Mouse (Mus musculus) stomach, embryonic 14.5 days (tissue): Measurements from ENCODE around the gene Lnx1. TPM values are rescaled to one million over a fixed set of nuclear protein-coding genes. Genes with fewer than 3 reads are reported as not detected.
A peak's percentile ranks its signal among the peaks of the same experiment; 100 is the strongest.

Experiments used
- ATAC-seq: fragments of 200-750 bp; cut with Nextera tagmentation; 2 replicates; pipeline ENCODE4 v1.8.0; 2017; ENCODE audit warnings: low read depth, moderate TSS enrichment; ENCODE audit not compliant: insufficient number of reproducible peaks, insufficient read depth, low FRiP score
- H3K27ac ChIP-seq: fragments of 300-500 bp; sonication (generic); 2 replicates; pipeline ENCODE4 v1.5.1; 2014; ENCODE audit warnings: mild to moderate bottlenecking, low read length, moderate library complexity, mixed read lengths
- H3K27me3 ChIP-seq: fragments of 300-500 bp; sonication (generic); 2 replicates; pipeline ENCODE4 v1.6.1; 2014; ENCODE audit warnings: low read length, control low read depth, mixed read lengths; ENCODE audit not compliant: control insufficient read depth, insufficient read depth
- H3K36me3 ChIP-seq: fragments of 300-500 bp; sonication (generic); 2 replicates; pipeline ENCODE4 v1.6.1; 2014; ENCODE audit warnings: mild to moderate bottlenecking, control low read depth, low read length, moderate library complexity, mixed read lengths; ENCODE audit not compliant: control insufficient read depth, insufficient read depth
- H3K4me1 ChIP-seq: fragments of 300-500 bp; sonication (generic); 2 replicates; pipeline ENCODE4 v1.6.1; 2014; ENCODE audit warnings: low read length, control low read depth, mixed read lengths; ENCODE audit not compliant: control insufficient read depth, insufficient read depth
- H3K4me2 ChIP-seq: fragments of 300-500 bp; sonication (generic); replicated peaks from 2 replicates; pipeline ENCODE4 v1.6.1; 2014; ENCODE audit warnings: low read depth, low read length, control low read depth
- H3K4me3 ChIP-seq: fragments of 300-500 bp; sonication (generic); 2 replicates; pipeline ENCODE4 v1.5.1; 2014; ENCODE audit warnings: low read depth, low read length, control low read depth
- H3K9ac ChIP-seq: fragments of 300-500 bp; sonication (generic); replicated peaks from 2 replicates; pipeline ENCODE4 v1.6.1; 2014; ENCODE audit warnings: low read depth, mild to moderate bottlenecking, control low read depth, low read length, moderate library complexity, mixed read lengths
- H3K9me3 ChIP-seq: fragments of 300-500 bp; sonication (generic); 2 replicates; pipeline ENCODE4 v1.6.1; 2016; ENCODE audit warnings: low read depth, low read length, control low read depth; ENCODE audit not compliant: control insufficient read depth
- WGBS: fragments of 180-500 bp; shearing (Covaris S2); extraction: QIAGEN DNeasy Blood & Tissue Kit; methylation state at CpG from one replicate; pipeline ENCODE4 v1.1.7; 2014; 5-methylcytosine and 5-hydroxymethylcytosine counted together
- polyA plus RNA-seq: library from polyadenylated mRNA; unstranded; fragments of >200 nt; fragmentation: Nextera tagmentation; extraction: Ambion mirVana; gene quantifications from 2 replicates; pipeline ENCODE4 v1.2.1, GENCODE M21; 2014

The Lnx1 gene
- polyA plus RNA-seq, 1 experiment from 2014 or later, result 4.9 TPM

DNA sequence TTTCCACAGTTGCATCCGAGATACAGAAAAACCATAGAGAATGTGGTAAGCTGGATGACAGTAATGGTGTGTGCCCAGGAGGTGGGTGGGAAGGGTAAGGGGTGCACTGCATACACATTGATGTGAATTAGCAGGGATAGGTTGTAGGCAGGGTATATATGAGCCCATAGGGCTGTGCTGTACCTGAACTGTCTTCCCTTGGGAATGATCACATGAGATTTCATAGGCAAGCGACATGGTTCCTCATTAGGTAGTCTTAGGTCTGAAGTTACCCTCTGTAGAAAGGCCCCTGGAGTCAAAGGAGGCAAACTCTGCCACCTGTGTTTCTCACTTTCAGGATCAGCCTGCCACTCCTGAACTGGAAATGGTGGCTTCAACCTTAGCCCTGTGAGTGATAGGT lies 9.3 kb upstream of the Lnx1 start:
- WGBS, result 81% methylated on average over 2 of the region's 2 CpGs
- no peaks in the 10 kb centered on the region for H3K36me3 ChIP-seq
- H3K27me3 ChIP-seq, result no peaks in the 10 kb centered on the region
- no peak overlapping the region for H3K4me3 ChIP-seq
- H3K9ac ChIP-seq, result no peak overlapping the region
- no peak for ATAC-seq
- H3K4me1 ChIP-seq, result 0 out of 2 replicates have a peak, but pooled peaks cover 2% of the 10 kb centered on the region
- no peak overlapping the region for H3K27ac ChIP-seq
- H3K9me3 ChIP-seq, result no peaks in the 10 kb centered on the region
- no peak overlapping the region for H3K4me2 ChIP-seq

DNA sequence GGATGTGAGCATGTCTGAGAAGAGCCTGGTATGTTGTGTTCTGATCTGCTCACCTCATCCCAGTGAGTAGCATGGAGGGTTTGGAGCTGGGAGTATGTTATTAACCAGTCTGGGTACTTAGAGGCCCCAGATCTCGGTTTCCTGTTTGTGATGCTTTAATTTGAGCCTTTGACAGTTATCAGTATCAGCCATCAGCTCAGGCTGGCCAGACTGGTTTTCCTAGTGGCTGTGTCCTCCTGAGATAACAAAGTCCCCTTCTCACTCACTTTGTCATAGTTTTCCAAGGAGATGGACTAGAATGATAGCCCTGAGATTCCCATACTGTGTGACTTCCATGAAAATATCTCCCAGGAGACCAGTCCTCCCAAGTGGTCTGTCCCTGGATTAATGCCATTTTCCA lies 8.3 kb upstream of the Lnx1 start:
- H3K9ac ChIP-seq, result no peak overlapping the region
- H3K27me3 ChIP-seq, result no peaks in the 10 kb centered on the region
- H3K4me1 ChIP-seq, result no peaks in the 10 kb centered on the region
- WGBS, result 53% methylated on average over 1 of the region's 1 CpGs
- no peak overlapping the region for H3K27ac ChIP-seq
- no peaks in the 10 kb centered on the region for H3K9me3 ChIP-seq
- H3K4me2 ChIP-seq, result no peak overlapping the region
- H3K4me3 ChIP-seq, result no peak overlapping the region
- no peaks in the 10 kb centered on the region for H3K36me3 ChIP-seq
- no peak for ATAC-seq

DNA sequence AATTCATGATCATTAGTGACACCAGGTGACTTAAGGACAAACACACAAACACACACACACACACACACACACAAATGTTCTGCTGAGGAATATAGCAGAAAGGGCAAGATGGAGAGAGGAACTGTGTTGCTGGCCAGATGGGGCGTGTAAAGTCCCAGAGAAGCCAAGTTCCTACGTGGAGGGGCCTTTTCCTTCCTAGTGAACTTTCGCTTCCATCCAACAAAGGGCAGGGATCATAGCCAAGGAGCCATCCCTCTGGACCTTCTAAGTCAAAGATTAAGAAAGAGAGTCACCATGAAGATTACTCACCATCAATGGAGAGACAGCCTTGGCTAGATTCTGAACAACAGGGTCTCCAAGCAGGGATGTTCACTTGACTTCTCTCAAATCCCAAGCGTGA lies 7.5 kb upstream of the Lnx1 start:
- 90% methylated on average over 4 of the region's 4 CpGs for WGBS
- no peak overlapping the region for H3K9ac ChIP-seq
- no peak for ATAC-seq

DNA sequence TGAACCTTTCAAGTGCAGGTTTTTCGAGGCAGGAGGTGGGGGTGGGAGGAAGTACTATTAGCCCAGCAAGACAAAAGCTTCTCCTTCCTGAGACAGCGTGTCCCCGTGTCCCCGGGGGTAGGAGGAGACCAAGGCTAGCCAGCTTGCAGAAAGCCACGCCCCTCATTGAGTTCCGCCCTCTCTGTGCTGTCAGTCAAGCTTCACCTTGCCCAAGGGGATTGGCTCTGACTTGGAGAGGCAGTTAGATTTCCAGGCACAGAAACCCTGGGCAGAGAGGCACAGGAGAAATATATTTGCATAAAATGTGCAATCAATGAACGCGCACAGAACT lies 1.7 kb upstream of the Lnx1 start:
- Histone ChIP-seq H3K27ac (no peak overlapping the region), H3K4me3 (peak overlapping the region; percentile 32), H3K9me3 (no peaks in the 10 kb centered on the region), H3K9ac (no peak overlapping the region), H3K4me2 (peak overlapping the region; percentile 42), H3K4me1 (peaks cover 5% of the 10 kb centered on the region), H3K27me3 (no peaks in the 10 kb centered on the region), H3K36me3 (no peaks in the 10 kb centered on the region)
- peak; percentile 89 for ATAC-seq
- 2% methylated on average over 8 of the region's 8 CpGs for whole genome bisulfite sequencing

More for the DNA sequence above, 7.5 kb upstream of the Lnx1 start:
- H3K4me1 ChIP-seq, result no peaks in the 10 kb centered on the region; the same call in 1 of the 2 replicates
- H3K36me3 ChIP-seq, result no peaks in the 10 kb centered on the region
- no peaks in the 10 kb centered on the region for H3K9me3 ChIP-seq
- H3K4me3 ChIP-seq, result no peak overlapping the region
- no peak overlapping the region for H3K27ac ChIP-seq
- no peaks in the 10 kb centered on the region for H3K27me3 ChIP-seq
- H3K4me2 ChIP-seq, result no peak overlapping the region

DNA sequence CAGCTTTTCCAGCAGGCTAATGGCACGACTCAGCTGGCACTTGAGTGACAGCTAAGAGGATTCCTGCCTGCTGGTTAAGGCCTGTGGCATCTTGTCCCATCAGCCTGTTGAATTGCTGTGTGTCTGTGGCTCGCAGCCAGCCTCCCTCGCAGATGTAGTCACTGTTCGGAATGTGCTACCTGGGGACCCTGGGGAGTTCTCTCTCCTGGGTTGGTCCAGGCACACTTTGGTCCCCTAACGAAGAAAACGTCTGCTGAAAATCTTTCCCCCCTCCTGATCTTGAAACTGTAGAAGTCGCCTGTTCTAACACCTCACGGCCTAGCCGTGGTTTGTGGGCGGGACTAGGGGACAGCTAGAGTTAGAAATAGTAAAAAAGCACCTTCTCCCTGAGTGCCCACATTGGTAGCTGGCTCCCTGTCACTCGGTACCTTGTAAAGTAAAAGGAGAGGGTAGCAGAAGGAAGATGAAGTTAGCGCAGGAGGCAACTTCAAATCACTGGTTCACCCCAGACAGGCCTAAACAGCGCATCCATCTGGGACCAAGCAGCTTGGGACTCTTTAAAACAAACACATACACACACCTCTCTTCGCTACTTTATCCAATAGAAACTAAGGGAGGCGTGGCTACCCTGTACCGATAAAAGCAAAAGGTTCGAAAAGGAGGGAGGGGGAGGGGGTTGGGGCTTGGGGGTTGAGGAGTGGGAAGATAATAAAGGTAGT lies 1.2 kb upstream of the Lnx1 start:
- H3K36me3 ChIP-seq, result no peaks in the 10 kb centered on the region
- peak overlapping the region; percentile 32 for H3K4me3 ChIP-seq
- H3K27ac ChIP-seq, result no peak overlapping the region
- H3K4me1 ChIP-seq, result peaks cover 5% of the 10 kb centered on the region
- 0 out of 2 replicates have a peak overlapping the region, but pooled peaks have one; percentile 22 for H3K9ac ChIP-seq
- WGBS, result 20% methylated on average over 17 of the region's 17 CpGs
- peak overlapping the region; percentile 42 for H3K4me2 ChIP-seq
- ATAC-seq, result peak; percentile 79
- H3K9me3 ChIP-seq, result no peaks in the 10 kb centered on the region
- no peaks in the 10 kb centered on the region for H3K27me3 ChIP-seq

DNA sequence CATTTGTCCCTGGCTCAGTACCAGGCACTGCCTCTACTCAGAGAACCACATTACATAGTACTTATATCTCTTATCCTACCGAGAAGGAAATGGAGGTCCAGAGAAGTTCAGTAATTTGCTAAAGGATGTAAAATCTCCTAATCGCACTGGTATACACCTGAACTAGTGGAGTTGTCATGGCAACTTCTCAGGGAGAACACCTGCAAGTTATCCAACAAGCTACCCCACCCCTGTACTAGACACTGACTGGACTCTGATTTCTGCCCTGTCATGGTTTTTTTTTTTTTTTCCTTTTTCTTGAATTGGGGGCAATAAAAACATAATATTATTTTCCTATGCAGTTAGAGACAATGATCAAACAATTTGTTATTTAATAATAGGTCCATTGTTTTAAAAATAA lies 1.8 kb downstream of the Lnx1 start:
- ATAC-seq, result no peak
- Histone ChIP-seq H3K9ac (no peak overlapping the region), H3K4me2 (no peak overlapping the region), H3K4me1 (peaks cover 5% of the 10 kb centered on the region), H3K27me3 (no peaks in the 10 kb centered on the region), H3K9me3 (no peaks in the 10 kb centered on the region), H3K27ac (no peak overlapping the region), H3K36me3 (no peaks in the 10 kb centered on the region), H3K4me3 (no peak overlapping the region)
- 56% methylated on average over 2 of the region's 2 CpGs for WGBS

DNA sequence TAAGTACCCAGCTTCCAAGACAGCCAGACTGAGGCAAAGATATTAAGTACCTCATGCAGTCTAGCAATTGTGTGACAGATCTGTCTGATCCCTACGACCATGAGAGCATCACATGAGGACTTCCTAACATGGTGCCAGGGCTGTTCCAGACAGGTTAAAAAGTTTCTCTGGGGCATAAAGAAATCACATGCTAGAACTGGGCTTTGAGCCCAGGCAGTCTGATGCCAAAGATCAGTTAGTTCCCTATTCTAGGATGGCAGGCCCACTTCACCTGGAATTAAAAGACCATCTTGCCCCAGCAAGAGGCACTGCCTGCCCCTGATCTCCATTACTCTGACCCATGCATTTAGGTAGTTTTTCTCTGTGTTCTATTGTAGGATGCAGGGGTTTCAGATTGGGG lies 3.0 kb downstream of the Lnx1 start:
- no peaks in the 10 kb centered on the region for H3K9me3 ChIP-seq
- H3K4me2 ChIP-seq, result no peak overlapping the region
- no peaks in the 10 kb centered on the region for H3K27me3 ChIP-seq
- no peak overlapping the region for H3K27ac ChIP-seq
- H3K4me1 ChIP-seq, result peaks cover 5% of the 10 kb centered on the region
- no peak overlapping the region for H3K4me3 ChIP-seq
- H3K36me3 ChIP-seq, result no peaks in the 10 kb centered on the region
- 89% methylated on average over 1 of the region's 1 CpGs for WGBS
- H3K9ac ChIP-seq, result no peak overlapping the region
- ATAC-seq, result no peak

DNA sequence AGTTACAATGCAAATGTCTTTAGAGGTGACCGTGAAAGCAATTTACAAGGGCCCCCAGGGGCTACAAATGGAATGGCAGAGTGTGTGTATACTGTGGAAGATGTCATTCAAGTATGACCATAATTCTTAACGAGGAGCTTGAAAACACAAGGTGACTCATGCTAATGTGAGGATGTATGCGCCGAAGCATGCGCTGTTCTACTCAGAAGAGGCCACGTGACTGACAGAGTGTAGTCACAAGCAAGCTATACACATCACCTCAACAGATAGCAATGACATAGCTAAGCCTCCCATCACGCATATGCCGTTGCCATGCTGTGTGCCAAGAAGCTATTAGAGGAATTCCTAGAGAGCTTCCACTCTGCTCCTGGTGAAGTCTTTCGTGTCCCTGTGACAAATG lies 5.2 kb downstream of the Lnx1 start:
- Histone ChIP-seq H3K4me3 (no peak overlapping the region), H3K27ac (no peak overlapping the region), H3K27me3 (no peaks in the 10 kb centered on the region), H3K9me3 (no peaks in the 10 kb centered on the region), H3K36me3 (no peaks in the 10 kb centered on the region), H3K4me2 (no peak overlapping the region), H3K9ac (no peak overlapping the region), H3K4me1 (no peaks in the 10 kb centered on the region; the same call in 1 of the 2 replicates)
- ATAC-seq, result no peak
- 90% methylated on average over 9 of the region's 9 CpGs for WGBS

DNA sequence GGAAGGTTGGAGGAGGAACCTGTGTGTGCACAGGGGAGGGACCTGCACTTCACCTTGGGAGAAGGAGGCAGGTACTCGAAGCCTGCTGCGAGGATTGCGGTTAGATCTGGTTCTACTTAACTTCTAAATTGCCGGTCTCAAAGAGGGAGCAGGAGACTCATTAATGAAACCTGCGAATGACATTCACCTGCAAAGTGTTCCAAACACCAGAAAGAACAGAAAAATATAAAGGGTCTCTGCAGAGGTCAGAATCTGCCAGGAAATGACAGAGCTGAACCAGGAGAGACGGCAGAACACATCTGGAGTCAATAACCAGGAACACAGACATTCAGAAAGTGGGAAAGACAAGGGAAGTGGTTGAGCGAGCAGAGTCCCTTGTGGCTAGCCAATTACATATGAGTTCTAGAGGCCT lies 8.3 kb downstream of the Lnx1 start:
- whole genome bisulfite sequencing, result 60% methylated on average over 7 of the region's 7 CpGs
- peaks cover under 1% of the 10 kb centered on the region; the same call in 1 of the 2 replicates for H3K4me1 ChIP-seq
- no peak overlapping the region for H3K27ac ChIP-seq
- H3K4me3 ChIP-seq, result no peak overlapping the region
- H3K36me3 ChIP-seq, result no peaks in the 10 kb centered on the region
- no peaks in the 10 kb centered on the region for H3K9me3 ChIP-seq
- no peaks in the 10 kb centered on the region for H3K27me3 ChIP-seq
- no peak overlapping the region for H3K9ac ChIP-seq
- no peak overlapping the region for H3K4me2 ChIP-seq
- no peak for ATAC-seq
